Mouse (Mus musculus) intestine, embryonic 16.5 days (tissue): Measurements from ENCODE around the gene Cdk17. TPM values are rescaled to one million over a fixed set of nuclear protein-coding genes. Genes with fewer than 3 reads are reported as not detected.

ENCODE experiments used
- ATAC-seq: fragments of 200-750 bp; cut with Nextera tagmentation; 2 replicates; pipeline ENCODE4 v1.8.0; 2017; ENCODE audit warnings: moderate TSS enrichment, moderate library complexity
- H3K27ac ChIP-seq: fragments of 300-500 bp; sonication (generic); 2 replicates; pipeline ENCODE4 v1.5.1; 2014; ENCODE audit warnings: mild to moderate bottlenecking, low read length
- H3K27me3 ChIP-seq: fragments of 300-500 bp; sonication (generic); replicated peaks from 2 replicates; pipeline ENCODE4 v1.6.1; 2014; ENCODE audit warnings: low read length, control low read depth, mixed read lengths; ENCODE audit not compliant: control insufficient read depth, insufficient read depth
- H3K36me3 ChIP-seq: fragments of 300-500 bp; sonication (generic); 2 replicates; pipeline ENCODE4 v1.6.1; 2014; ENCODE audit warnings: low read length, control low read depth; ENCODE audit not compliant: control insufficient read depth, insufficient read depth
- H3K4me1 ChIP-seq: fragments of 300-500 bp; sonication (generic); 2 replicates; pipeline ENCODE4 v1.6.1; 2014; ENCODE audit warnings: low read length, control low read depth, mixed read lengths; ENCODE audit not compliant: control insufficient read depth, insufficient read depth
- H3K4me2 ChIP-seq: fragments of 300-500 bp; sonication (generic); 2 replicates; pipeline ENCODE4 v1.6.1; 2014; ENCODE audit warnings: low read depth, low read length, control low read depth
- H3K4me3 ChIP-seq: fragments of 300-500 bp; sonication (generic); 2 replicates; pipeline ENCODE4 v1.5.1; 2014; ENCODE audit warnings: mild to moderate bottlenecking, low read length
- H3K9ac ChIP-seq: fragments of 300-500 bp; sonication (generic); 2 replicates; pipeline ENCODE4 v1.6.1; 2014; ENCODE audit warnings: low read depth, low read length
- H3K9me3 ChIP-seq: fragments of 300-500 bp; sonication (generic); 2 replicates; pipeline ENCODE4 v1.6.1; 2016; ENCODE audit warnings: low read length, control low read depth; ENCODE audit not compliant: control insufficient read depth
- WGBS: fragments of 180-500 bp; shearing (Covaris S2); extraction: QIAGEN DNeasy Blood & Tissue Kit; methylation state at CpG from one replicate; pipeline ENCODE4 v1.1.7; 2014; 5-methylcytosine and 5-hydroxymethylcytosine counted together
- polyA plus RNA-seq: library from polyadenylated mRNA; unstranded; fragments of >200 nt; fragmentation: Nextera tagmentation; extraction: Ambion mirVana; gene quantifications from 2 replicates; pipeline ENCODE4 v1.2.1, GENCODE M21; 2015

The Cdk17 gene
- polyA plus RNA-seq, 1 experiment from 2014 or later: 8.3 TPM

DNA sequence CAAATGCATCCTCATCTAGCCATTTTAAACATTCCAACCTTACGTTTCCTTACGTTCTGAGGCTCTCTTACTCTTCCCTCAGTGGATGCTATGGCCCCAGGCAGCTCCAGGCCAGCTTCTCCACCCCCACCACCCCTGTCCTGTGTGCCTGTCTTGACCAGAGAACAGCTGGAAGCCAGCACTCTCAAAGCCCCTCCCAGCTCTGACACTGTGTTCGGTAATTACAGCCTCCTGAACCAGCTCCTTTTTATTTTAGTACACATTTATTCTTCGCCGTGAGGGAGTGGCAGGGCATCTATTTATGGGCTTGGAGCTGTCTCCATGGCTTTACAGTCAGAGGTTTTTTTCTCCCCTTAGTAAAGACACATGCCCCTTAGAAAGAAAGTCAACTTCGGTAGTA lies 87.2 kb downstream of the Cdk17 start:
- ATAC-seq: peak; percentile 40; the same call in 1 of the 2 replicates
- Histone ChIP-seq H3K27me3 (no peaks in the 10 kb centered on the region), H3K4me1 (peaks cover 18% of the 10 kb centered on the region), H3K4me3 (no peak overlapping the region), H3K36me3 (no peaks in the 10 kb centered on the region), H3K27ac (no peak overlapping the region), H3K9ac (no peak overlapping the region), H3K9me3 (no peaks in the 10 kb centered on the region), H3K4me2 (no peak overlapping the region)
- WGBS: 37% methylated on average over 6 of the region's 6 CpGs

DNA sequence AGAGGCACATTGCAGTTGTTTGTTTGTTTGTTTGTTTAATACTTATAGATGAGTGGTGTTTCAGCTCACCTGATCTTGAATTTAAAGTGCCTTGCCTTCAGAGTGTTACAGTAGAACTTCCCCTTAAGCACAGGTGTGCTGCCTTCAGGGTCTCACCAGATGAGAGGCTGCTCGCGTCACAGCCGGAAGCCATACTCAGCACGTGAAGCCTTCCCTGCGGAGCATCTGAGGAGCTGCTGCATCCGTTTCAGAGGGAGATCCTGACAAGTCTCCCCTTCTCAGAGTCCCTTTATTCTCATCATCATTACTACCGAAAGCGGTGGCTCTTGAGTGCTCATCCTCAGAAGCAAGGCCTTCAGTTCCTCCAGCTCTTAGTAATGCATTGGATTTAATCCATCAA lies 87.7 kb downstream of the Cdk17 start:
- Histone ChIP-seq H3K9ac (no peak overlapping the region), H3K36me3 (no peaks in the 10 kb centered on the region), H3K4me1 (peaks cover 18% of the 10 kb centered on the region), H3K27ac (no peak overlapping the region), H3K4me3 (no peak overlapping the region), H3K27me3 (no peaks in the 10 kb centered on the region), H3K4me2 (no peak overlapping the region), H3K9me3 (no peaks in the 10 kb centered on the region)
- WGBS: 82% methylated on average over 8 of the region's 8 CpGs
- ATAC-seq: no peak

DNA sequence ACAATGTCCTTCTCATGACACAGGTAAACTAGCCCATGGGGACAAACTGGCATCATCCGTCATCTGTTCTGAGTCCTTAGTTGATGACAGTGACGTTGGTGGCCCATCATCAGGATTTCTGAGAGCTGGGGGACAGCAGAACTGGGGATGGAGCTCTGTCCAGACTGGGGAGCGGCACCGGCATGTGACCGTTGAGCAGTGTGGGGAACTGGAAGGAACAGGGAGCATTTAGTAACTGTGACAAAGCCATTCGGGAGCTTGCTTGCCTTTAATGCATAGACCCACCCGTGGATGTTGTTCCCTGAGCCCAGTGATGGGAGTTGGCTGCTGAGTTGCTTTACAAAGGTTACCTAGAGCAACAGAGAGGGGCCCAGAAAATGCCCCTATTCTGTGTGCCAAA lies 89.2 kb downstream of the Cdk17 start:
- Histone ChIP-seq H3K9ac (no peak overlapping the region), H3K9me3 (no peaks in the 10 kb centered on the region), H3K27me3 (no peaks in the 10 kb centered on the region), H3K36me3 (no peaks in the 10 kb centered on the region), H3K4me1 (peaks cover 18% of the 10 kb centered on the region), H3K4me2 (no peak overlapping the region), H3K27ac (peak overlapping the region; percentile 37), H3K4me3 (no peak overlapping the region)
- WGBS: 73% methylated on average over 7 of the region's 7 CpGs
- no peak for ATAC-seq

DNA sequence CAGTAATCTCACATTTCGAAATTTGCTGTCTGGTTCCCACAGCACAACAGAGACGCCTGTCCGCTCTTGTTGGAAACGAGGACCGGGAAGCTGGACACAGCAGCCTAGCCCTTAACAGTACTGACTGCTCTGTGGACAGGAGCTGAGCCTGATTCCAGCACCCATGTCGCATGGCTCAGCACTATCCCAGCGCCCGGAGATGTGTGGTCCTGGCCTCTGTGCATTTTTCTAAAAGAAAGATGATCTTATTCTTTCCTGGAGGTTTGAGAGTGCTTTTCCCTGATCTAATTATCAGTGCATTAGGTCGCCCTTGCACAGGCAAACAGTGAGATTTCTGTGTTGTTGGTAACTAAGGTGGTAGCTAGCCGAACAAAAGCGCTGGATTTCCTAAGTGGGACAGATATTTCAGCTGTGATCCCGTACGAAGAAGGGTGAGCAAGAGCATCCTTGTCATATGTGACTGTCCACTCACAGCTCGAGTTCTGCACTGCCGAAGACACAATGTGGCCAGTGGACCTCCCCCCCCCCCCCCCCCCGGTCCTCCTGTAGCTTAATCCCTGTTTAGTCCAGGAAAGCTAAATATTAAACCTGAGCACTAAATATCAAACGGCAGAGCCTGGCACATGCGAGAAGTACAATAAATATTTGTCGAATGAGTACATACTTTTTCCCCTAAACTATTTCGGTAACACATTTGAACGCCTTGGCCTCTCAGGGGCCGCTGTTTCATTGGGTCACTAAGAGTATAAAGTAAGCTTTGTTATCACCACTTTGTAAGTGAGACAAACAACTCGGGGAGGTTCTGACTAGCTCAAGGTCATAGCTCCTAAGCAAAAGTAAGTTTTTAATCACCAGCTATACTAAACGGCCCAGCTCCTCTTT lies 90.0 kb downstream of the Cdk17 start:
- peak; percentile 41 for ATAC-seq
- H3K4me1 ChIP-seq: peaks cover 18% of the 10 kb centered on the region
- H3K9me3 ChIP-seq: no peaks in the 10 kb centered on the region
- H3K27me3 ChIP-seq: no peaks in the 10 kb centered on the region
- peak overlapping the region; percentile 41 for H3K27ac ChIP-seq
- no peak overlapping the region for H3K9ac ChIP-seq
- H3K36me3 ChIP-seq: no peaks in the 10 kb centered on the region
- H3K4me2 ChIP-seq: no peak overlapping the region
- H3K4me3 ChIP-seq: no peak overlapping the region
- WGBS: 46% methylated on average over 24 of the region's 24 CpGs

DNA sequence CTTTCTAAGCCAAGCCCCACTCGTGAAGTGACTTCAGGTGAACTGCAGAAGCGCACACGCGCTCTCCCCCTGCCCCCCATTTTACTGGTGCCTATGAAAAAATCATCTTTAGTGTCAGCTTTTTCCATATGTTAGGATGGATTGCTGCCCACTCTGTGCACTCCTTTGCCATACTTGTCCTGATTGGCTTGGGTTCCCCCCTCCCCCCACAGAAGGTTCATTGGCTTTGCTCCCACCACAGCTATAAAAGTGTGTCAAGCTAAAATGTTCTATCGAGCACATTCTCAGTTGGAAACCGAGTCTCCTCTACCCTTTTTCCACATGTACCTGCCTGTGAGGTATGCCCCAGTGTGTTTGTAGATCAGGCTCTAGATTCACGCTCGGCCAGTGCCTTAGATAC lies 90.8 kb downstream of the Cdk17 start:
- H3K9ac ChIP-seq: no peak overlapping the region
- H3K4me1 ChIP-seq: peaks cover 18% of the 10 kb centered on the region
- H3K4me2 ChIP-seq: no peak overlapping the region
- WGBS: 74% methylated on average over 8 of the region's 8 CpGs
- ATAC-seq: no peak
- H3K4me3 ChIP-seq: no peak overlapping the region
- H3K27me3 ChIP-seq: no peaks in the 10 kb centered on the region
- peak overlapping the region; percentile 41 for H3K27ac ChIP-seq
- no peaks in the 10 kb centered on the region for H3K9me3 ChIP-seq
- H3K36me3 ChIP-seq: no peaks in the 10 kb centered on the region

DNA sequence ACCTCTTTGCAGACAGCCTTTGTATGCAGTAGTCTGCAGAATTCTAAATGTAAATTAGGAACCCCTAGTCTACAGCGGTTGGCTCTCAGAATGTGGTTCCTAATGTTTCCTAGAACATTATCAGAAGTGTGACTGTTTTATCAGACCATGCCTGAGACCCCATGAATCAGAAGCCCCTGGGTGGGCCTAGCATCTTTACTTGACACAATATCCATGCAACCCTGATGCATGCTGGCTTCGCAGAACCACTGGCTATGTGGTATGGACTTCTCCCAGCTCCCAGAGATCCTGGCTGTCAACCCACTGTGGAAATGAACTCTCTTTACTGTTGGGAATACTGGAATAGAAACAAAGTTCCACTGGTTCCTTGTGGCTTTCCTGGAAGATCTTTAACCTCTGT lies 92.0 kb downstream of the Cdk17 start:
- Histone ChIP-seq H3K27ac (no peak overlapping the region), H3K4me3 (no peak overlapping the region), H3K27me3 (no peaks in the 10 kb centered on the region), H3K36me3 (no peaks in the 10 kb centered on the region), H3K4me2 (no peak overlapping the region), H3K9me3 (no peaks in the 10 kb centered on the region), H3K9ac (no peak overlapping the region), H3K4me1 (peaks cover 14% of the 10 kb centered on the region)
- no peak for ATAC-seq
- WGBS: 94% methylated on average over 2 of the region's 2 CpGs

DNA sequence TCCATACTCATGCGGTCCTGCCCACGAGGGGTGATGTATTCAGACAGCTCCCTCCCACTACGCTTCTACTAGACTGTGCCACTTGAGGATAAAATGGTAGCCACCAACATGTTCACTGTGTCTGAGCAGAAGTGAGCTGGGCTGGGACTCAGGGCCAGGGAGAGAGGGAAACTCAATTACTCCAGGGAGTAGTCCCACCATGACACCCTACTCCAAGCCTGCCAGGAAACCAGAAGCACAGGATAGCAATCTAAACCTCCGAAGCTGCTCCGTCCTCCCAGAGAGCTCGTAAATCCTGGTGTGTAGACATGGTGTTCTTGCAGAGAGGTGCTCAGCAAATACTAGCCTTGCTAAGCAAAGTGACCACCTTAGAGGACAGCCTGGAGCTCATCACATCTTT lies 92.5 kb downstream of the Cdk17 start:
- no peaks in the 10 kb centered on the region for H3K27me3 ChIP-seq
- no peak overlapping the region for H3K9ac ChIP-seq
- H3K36me3 ChIP-seq: no peaks in the 10 kb centered on the region
- H3K4me2 ChIP-seq: no peak overlapping the region
- H3K4me3 ChIP-seq: no peak overlapping the region
- H3K27ac ChIP-seq: no peak overlapping the region
- no peak for ATAC-seq
- peaks cover 10% of the 10 kb centered on the region; the same call in 1 of the 2 replicates for H3K4me1 ChIP-seq
- no peaks in the 10 kb centered on the region for H3K9me3 ChIP-seq
- WGBS: 78% methylated on average over 6 of the region's 6 CpGs

DNA sequence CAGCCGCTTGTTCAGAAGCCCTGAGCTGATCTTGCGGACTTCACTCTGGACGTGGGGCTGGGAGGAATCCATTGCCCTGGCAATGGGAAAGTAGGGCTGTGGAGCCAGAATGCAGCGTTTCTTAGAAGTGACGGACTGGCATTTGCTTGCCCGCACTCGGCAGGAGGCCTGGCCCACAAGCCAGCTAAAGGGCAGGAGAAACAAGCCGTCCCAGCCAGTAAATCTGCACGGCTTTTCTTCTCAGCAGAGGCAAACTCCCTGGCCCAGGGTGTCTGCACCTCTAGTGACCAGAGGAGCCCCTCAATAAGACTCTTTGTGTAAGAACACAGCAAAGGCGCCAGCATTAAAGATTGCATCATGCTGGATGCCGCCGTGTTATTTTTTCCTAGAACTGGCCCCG lies 94.6 kb downstream of the Cdk17 start:
- H3K4me3 ChIP-seq: no peak overlapping the region
- no peaks in the 10 kb centered on the region for H3K36me3 ChIP-seq
- peaks cover 10% of the 10 kb centered on the region; the same call in 1 of the 2 replicates for H3K4me1 ChIP-seq
- H3K9ac ChIP-seq: no peak overlapping the region
- no peak overlapping the region for H3K27ac ChIP-seq
- H3K9me3 ChIP-seq: no peaks in the 10 kb centered on the region
- WGBS: 54% methylated on average over 13 of the region's 13 CpGs
- no peaks in the 10 kb centered on the region for H3K27me3 ChIP-seq
- no peak overlapping the region for H3K4me2 ChIP-seq
- no peak for ATAC-seq

DNA sequence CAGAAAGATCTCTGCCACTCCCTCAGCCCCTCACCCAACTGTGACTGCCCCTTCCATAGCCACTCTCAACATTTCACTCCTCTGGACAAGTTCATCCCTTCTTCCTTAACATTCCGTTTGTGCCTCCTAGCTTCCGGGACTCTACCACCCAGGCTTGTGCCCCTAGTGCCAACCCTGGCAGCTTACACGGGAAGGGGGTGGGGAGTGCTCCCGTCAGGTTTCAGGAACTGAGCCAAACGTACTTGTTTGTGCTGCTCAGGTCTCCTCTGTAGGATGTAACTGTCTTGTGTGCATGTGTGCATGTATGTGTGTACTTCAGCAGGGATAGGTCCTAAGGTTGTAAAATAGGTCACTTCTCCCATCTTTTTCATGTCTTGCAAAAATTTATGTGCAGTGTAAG lies 99.2 kb downstream of the Cdk17 start:
- no peak for ATAC-seq
- Histone ChIP-seq H3K36me3 (no peaks in the 10 kb centered on the region), H3K4me1 (peaks cover 21% of the 10 kb centered on the region), H3K27ac (no peak overlapping the region), H3K9ac (no peak overlapping the region), H3K4me3 (no peak overlapping the region), H3K4me2 (no peak overlapping the region), H3K27me3 (no peaks in the 10 kb centered on the region), H3K9me3 (no peaks in the 10 kb centered on the region)
- WGBS: 68% methylated on average over 5 of the region's 5 CpGs
